Mouse (Mus musculus): ENCODE results near the gene Il34.

Gene Il34

GRCm38 (mm10) chr8:110779924-110780718, 25.6 kb downstream of the Il34 start:
- in situ Hi-C loops (cut with MseI, MboI), result no loop called here

- in situ Hi-C loops (cut with MseI, MboI), result no loop called here
Measured at GRCm38 (mm10) chr8:110776335-110776734, 29.4 kb downstream of the Il34 start.

- in situ Hi-C loops (cut with MseI, MboI), result no loop called here
Measured at GRCm38 (mm10) chr8:110775721-110776120, 30.0 kb downstream of the Il34 start.

- in situ Hi-C loops (cut with MseI, MboI), result no loop called here
Measured at GRCm38 (mm10) chr8:110775316-110775715, 30.4 kb downstream of the Il34 start.

GRCm38 (mm10) chr8:110774725-110775124, 31.0 kb downstream of the Il34 start:
- in situ Hi-C loops (cut with MseI, MboI), result no loop called here

GRCm38 (mm10) chr8:110774047-110774446, 31.7 kb downstream of the Il34 start:
- in situ Hi-C loops (cut with MseI, MboI), result no loop called here

- in situ Hi-C loops (cut with MseI, MboI), result no loop called here
Measured at GRCm38 (mm10) chr8:110772452-110772851, 33.3 kb downstream of the Il34 start.

GRCm38 (mm10) chr8:110767261-110767660, 38.5 kb downstream of the Il34 start:
- in situ Hi-C loops (cut with MseI, MboI), result no loop called here

- in situ Hi-C loops (cut with MseI, MboI), result no loop called here
Measured at GRCm38 (mm10) chr8:110764671-110765070, 41.1 kb downstream of the Il34 start.

- in situ Hi-C loops (cut with MseI, MboI), result no loop called here
Measured at GRCm38 (mm10) chr8:110761988-110762387, 43.7 kb downstream of the Il34 start.

- in situ Hi-C loops (cut with MseI, MboI), result no loop called here
Measured at GRCm38 (mm10) chr8:110761185-110761584, 44.5 kb downstream of the Il34 start.

GRCm38 (mm10) chr8:110760280-110760940, 45.3 kb downstream of the Il34 start:
- in situ Hi-C loops (cut with MseI, MboI), result no loop called here

- in situ Hi-C loops (cut with MseI, MboI), result loop anchor here in 1 of 2 experiments (10.0 kb wide), 1 partner anchor 99 kb away; no protein-coding TSS in a partner anchor
Measured at GRCm38 (mm10) chr8:110756196-110756595, 49.5 kb downstream of the Il34 start.

GRCm38 (mm10) chr8:110755511-110756170, 50.1 kb downstream of the Il34 start:
- in situ Hi-C loops (cut with MseI, MboI), result loop anchor here in 1 of 2 experiments (10.0 kb wide), 1 partner anchor 99 kb away; no protein-coding TSS in a partner anchor

GRCm38 (mm10) chr8:110754713-110755112, 51.0 kb downstream of the Il34 start:
- in situ Hi-C loops (cut with MseI, MboI), result loop anchor here (5.0 to 10.0 kb wide), 2 partner anchors 53 to 100 kb away; partner anchors contain the start of gene Il34 (in 1 of the 2)

- in situ Hi-C loops (cut with MseI, MboI), result loop anchor here (5.0 to 10.0 kb wide), 2 partner anchors 56 to 103 kb away; partner anchors contain the start of gene Il34 (in 1 of the 2)
Measured at GRCm38 (mm10) chr8:110751490-110751889, 54.2 kb downstream of the Il34 start.

- in situ Hi-C loops (cut with MseI, MboI), result loop anchor here (5.0 to 10.0 kb wide), 2 partner anchors 57 to 105 kb away; partner anchors contain the start of gene Il34 (in 1 of the 2)
Measured at GRCm38 (mm10) chr8:110750269-110750668, 55.5 kb downstream of the Il34 start.

- in situ Hi-C loops (cut with MseI, MboI), result loop anchor here (5.0 to 10.0 kb wide), 2 partner anchors 58 to 105 kb away; partner anchors contain the start of gene Il34 (in 1 of the 2)
Measured at GRCm38 (mm10) chr8:110749500-110750170, 56.1 kb downstream of the Il34 start.

GRCm38 (mm10) chr8:110746661-110747060, 59.1 kb downstream of the Il34 start:
- in situ Hi-C loops (cut with MseI, MboI), result no loop called here

GRCm38 (mm10) chr8:110745162-110745561, 60.6 kb downstream of the Il34 start:
- in situ Hi-C loops (cut with MseI, MboI), result no loop called here

- in situ Hi-C loops (cut with MseI, MboI), result no loop called here
Measured at GRCm38 (mm10) chr8:110742452-110742818, 63.3 kb downstream of the Il34 start.

Measured in mouse trophoblast stem cell (cell line).